Mouse (Mus musculus): Measurements from ENCODE around the gene Cntn5.

Cntn5 gene

DNA sequence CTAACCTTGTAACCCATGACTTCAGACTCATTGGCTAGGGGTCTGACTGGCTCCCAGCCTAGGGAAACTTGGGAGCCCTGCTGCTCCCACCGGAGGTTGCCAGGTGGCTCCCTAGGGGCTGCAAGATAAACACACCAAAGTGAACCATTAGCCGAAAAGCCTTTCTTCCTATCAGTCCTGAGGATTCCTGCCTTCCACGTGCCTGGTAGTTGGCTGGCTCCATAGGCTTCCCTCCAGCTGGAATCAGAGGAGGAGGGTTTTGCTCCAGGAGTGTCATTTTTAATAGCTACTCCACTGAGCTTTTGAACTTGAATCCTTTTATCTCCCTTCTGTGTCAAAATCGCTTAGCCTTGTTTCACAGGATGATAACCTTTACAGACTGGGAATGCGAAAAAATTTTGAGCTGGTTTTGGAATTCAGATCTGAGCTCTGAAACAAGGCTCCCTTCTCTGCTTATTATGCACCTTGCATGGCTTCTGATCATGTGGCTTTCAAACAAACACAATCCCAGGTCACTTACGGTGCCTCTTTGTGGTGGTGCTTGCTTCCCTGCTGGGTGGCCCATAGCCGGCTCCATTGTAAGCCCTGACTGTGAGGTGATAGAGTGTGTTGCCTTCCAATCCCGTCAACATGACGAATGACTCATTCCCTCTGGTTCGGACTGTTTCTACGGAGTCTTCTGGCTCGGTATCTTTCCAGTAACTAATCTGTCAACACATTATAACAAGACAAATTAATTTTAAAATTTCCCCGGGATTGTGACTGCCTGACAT is 1231.1 kb downstream of the Cntn5 start:
- no peak for DNase-seq

GRCm38 (mm10) chr9:9653463-9653862 is 1251.1 kb downstream of the Cntn5 start:
- no peak for DNase-seq

- no peak for DNase-seq
Observed at GRCm38 (mm10) chr9:9647361-9647760, 1257.2 kb downstream of the Cntn5 start.

- DNase-seq, result no peak
Observed at GRCm38 (mm10) chr9:9646276-9646675, 1258.3 kb downstream of the Cntn5 start.

Measured in lung, postnatal 36 days (tissue).